Mouse (Mus musculus) brain, adult 2 months (tissue): Measurements from ENCODE around the gene Btf3.

Experiments
- DNase-seq: peaks from one replicate; pipeline ENCODE4 v3.0.0; 2011; ENCODE audit warnings: low read depth, low spot score

The Btf3 gene

DNA sequence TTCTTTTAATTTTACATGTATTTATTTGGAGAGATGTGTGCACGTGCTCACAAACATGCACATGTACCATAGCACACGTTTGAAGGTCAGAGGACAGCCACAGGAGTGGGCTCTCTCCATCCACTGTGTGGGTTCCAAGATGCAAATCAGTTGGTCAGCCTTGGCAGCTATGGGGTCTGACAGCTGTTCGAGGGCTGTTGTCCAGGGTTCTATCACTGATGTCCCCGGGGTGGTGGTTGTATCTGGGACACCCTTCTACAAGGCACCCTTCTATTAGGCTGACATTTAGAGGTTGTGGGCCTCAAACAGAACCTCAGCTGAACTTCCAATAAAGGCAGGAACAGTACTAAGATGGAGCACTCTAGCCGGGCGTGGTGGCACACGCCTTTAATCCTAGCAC, 40.6 kb downstream of the Btf3 start:
- no peak for DNase-seq

DNA sequence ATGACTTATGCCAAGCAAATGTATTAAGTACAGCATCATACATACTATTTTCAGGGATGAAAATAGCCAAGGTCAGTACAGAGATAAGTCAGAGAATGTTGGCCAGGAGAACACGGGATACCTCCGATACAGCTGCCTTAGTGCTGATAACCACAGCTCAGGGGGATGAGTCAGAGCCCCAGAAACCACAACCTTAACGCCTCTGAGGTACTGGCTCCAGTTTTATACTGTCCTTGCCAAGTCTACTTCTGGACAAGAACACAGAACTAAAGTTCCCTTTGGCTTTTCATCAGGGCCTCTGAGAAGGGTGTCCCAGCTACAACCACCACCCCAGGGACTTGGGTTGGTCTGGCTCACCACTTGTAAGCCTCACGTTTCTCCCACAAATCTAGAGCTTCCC, 41.2 kb downstream of the Btf3 start:
- no peak for DNase-seq

DNA sequence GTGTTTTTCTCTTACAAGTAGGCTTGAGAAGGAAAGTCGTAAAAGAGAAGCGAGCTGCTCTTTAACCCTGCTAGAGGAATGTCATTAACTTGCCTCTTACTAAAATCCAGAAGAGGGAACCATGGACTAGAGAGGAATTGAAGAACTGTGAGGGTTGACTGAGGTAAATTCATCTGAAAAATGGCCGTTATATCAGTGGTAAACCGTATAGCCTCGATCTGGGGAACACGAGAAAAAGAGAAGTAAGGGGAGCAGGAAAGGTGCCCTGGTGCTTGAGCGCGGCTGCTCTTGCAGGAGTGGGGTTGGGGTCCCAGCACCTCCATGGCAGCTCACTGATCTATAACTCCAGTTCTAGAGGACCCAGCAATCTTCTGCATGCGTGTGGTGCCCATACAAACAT, 42.8 kb downstream of the Btf3 start:
- no peak for DNase-seq

DNA sequence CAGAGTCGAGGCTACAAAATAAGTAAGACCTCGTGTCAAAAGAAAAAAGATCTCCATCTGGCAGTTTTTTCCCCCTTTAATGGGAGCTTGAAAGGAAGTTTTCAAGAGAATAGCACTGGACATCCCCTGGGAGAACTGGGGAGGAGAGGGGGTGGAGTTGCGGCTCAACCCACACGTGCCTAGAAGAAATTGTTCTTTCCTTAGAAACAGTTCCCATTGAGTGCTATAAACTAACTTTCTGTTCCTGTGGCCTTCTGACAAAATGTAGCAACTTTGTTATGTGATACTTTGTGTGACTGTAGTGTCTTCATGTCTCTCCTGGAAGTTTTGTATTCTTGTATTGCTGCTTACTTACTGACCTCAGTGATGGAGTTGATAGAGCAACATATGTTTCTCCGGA, 52.7 kb downstream of the Btf3 start:
- no peak for DNase-seq

DNA sequence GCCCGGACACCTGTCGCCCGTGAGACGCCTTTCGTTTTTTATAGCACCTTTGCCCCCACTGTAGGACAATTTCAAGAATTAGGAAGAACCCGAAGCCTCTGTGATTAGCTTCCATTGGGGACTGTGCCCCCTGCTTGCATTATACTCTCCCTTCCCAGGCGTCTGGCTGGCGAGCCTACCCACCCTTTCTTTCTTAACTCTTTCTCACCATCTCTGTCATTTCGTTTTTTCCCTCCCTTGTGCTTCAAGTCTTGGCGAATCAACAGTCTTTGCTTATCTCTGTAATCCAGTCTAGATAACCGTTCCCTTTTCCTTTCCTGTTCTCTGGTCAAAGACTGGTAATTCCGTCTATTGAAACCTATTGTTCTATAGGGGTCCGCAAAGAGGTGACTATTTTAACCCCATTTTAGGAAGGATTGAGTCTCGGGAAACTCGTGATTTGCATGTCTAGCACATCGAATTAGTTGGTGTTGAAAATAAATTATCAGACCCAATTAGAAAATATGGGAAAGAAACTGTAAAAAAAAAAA, 53.3 kb downstream of the Btf3 start:
- DNase-seq = no peak

DNA sequence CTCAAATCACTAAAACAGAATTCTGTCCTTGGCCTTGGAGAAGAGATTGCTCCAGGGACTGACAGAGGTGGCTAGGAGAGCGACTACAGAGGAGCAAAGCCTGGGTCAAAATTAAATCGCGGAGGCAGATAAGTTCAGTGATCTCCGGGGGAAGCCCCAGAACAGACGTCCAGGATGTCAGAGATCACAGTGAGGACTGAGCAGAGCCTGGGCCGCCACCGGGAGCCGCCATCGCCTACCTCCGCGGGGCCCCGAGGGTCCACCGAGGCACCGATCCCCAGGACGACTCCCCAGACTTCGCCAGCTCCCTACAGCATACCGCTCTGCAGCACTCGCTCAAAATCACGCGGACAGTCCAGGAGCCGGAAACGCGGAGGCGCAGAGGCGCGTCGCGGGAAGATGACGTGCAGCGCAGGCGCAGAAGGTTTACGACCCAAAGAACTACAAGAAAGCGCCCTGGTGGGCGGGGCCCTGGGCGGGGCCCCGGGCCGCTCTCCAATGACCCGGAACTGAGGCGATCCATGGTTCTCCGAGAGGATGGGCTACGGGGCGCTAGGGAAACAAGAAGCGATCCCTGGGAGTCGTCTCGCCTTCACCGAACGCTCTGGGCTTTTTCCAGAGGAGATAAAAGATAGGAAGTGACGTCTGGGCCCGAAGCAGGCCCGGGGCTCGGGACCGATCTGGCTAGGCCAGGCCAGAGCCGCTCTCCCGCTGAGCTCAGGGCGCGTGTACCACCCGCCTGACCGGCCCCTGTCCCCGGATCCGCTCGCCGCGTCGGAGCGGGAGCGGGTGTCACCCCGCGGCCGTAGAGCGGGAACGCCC, 54.0 kb downstream of the Btf3 start, which contains the start of the genes Utp15 and Ankra2:
Utp15 (minus strand) TSS at position 406 of the 822 bp plus-strand sequence.
Ankra2 (plus strand) TSS at position 439 of the 822 bp plus-strand sequence.
- DNase-seq = peak; percentile 99
